Mouse (Mus musculus) cerebellum, adult 11-12 months (tissue): ENCODE data around the gene Prr14.

Source experiments
- DNase-seq: peaks from one replicate; pipeline ENCODE4 v3.0.0; 2022

Prr14 gene

DNA sequence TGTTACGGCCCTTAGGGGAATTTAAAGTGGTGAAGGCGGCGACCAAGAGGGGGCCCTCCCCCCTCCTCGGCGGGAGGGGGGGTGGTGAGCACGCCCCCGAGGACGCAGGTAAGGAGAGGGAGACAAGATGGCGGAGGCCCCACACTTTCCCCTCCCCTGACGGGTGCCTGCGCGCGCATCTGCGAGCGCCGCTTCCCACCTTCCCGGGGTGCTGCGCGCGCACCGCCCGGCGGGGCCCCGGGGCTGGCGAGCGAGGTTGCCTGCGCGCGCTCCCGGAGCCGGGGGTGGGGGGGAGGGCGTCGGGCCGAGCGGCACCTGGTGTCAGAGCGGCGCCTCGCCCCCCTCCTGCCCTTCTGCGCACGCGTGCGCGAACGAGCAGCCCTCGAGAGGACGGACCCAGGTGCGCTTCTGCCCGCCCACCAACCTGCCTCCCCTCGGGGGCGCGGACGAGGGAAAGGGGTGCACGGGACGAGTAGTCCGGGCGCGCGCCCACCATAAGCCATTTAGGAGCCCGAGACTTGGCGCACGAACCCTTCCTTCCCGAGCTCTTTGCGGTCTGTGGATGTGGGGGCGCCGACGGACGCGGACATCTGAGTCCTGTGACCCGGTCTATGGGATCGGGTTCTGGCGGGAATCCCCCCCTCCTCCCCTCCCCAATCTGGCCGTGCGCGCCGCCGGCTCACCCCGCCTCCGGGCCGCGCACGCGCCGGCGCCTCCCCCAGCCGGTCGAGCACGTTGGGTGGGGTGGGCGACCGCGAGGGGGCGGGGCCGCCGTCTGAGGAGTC, 53.0 kb downstream of the Prr14 start:
- DNase-seq: peak; percentile 94

DNA sequence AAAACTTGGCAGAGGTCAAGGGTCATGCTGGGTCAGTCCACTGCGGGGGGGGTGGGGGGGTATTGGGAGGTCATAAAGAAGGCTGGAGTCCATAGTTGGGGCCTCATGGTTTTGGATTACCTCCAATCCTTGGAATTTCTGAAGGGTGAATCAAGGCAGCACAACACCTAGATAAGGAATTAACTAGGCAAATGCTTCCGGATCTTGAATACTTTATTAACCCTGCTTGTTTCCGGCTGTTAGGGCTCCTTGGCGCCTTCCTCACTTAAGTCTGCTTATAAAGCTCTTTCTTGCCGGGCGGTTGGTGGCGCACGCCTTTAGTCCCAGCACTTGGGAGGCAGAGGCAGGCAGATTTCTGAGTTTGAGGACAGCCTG, 53.6 kb downstream of the Prr14 start:
- DNase-seq: peak; percentile 57

DNA sequence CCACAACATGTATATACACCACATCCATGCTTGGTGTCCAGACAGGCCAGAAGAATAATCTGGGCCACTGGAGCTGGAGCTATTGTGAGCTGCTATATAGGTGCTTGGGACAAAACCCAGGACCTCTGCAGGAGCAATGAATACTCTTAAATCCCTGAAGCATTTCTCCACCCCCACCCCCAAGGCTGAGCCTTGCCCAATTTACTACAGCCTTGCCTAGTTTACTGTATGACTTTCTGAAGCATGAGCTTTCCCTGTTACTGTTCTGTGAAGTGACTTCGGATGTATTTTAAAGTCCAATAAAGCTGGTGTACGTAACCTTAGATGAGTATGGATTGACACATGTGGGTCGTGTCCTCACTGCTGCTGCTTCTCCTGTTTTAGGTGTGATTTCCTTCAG, 54.4 kb downstream of the Prr14 start:
- DNase-seq: no peak

DNA sequence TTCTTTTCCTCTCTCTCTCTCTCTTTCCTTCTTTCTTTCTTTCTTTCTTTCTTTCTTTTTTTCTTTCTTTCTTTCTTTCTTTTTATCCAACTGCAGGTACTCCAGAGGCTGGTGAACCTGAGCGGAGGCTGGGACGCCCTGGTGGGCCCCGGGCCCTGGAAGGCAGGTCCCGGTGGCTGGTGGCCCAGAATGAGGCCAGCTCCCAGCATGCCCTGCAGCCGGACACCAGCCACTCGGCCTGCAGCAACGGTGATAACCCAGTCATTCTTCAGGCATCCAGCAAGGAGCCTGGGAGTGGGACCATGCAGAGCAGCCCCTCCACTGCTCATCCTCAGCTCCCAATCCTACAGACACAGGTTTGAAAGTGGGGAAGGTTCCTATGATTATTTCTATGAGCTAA, 56.4 kb downstream of the Prr14 start:
- DNase-seq: peak; percentile 31

DNA sequence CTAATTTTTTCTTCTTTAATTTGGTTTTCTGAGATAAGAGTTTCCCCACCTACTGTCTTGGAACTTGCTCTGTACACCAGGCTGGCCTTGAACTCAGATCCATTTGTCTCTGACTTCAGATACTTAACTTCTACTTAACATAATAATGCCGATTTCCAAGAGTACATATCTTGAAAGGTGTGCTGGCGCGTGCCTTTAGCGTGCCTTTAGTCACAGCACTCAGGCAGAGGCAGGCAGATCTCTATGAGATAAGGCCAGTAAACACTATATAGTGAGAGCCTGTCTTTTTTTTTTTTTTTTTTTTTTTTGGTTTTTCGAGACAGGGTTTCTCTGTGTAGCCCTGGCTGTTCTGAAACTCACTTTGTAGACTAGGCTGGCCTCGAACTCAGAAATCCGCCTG, 56.9 kb downstream of the Prr14 start:
- DNase-seq: no peak

DNA sequence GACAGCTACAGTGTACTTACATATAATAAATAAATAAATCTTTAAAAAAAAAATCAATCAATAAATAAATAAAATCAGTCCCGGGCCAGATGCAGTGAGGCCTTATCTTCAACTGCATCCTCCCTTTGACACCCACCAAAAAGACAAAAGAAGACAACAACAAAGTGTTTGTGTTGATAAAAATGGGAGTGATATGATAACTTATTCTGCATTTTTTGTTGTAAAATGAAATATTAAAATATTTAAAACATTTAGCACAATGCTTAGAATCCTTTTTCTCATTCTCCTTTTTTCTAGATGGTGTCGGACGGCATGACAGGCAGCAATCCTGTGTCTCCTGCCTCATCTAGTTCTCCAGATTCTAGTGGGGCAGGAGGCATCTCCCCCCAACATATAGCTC, 59.9 kb downstream of the Prr14 start, which contains the start of gene Gm42715:
TSS of gene Gm42715 (plus strand) at position 301 of the 400 bp plus-strand sequence.
- no peak for DNase-seq
